Mouse (Mus musculus) embryonic fibroblast, embryonic 13.5 days (primary cell): ENCODE data around the gene Scube2.

Source experiments
- CTCF ChIP-seq: IDR thresholded peaks from 2 replicates; pipeline ENCODE4 v1.5.1; 2011; ENCODE audit warnings: mild to moderate bottlenecking, control low read depth, low read length, moderate library complexity, borderline replicate concordance; ENCODE audit not compliant: insufficient read depth
- POLR2A ChIP-seq: IDR thresholded peaks from 2 replicates; pipeline ENCODE4 v1.6.1; 2011; ENCODE audit warnings: low read depth, mild to moderate bottlenecking, control low read depth, low read length, moderate library complexity

DNA sequence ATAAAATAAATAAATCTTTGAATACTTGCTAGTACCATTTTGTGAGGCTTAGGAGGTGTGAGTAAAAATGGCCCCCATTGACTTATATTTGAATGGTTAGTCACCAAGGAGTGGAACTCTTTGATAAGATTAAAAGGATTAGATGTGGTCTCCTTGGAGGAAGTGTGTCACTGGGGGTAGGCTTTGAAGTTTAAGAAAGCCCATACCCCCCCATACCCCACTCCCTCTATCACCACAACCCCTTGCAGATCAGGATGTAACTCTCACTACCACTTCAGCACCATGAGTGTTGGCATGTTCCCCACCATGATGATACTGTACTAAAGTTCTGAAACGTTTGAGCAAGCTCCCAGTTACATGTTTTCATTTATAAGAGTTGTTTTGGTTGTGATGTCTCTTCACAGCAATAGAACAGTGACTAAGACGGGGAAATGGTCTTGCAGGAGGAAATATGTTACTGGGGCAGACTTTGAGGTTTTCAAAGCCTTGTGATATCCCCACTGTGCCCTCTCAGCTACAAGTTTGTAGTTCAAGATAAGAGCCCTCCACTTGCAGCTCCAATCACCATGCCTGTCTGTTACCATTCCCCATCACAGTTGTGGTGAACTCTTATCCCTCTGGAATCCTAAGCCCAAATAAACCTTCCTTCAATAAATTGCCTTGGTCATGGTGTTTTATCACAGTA, 96.6 kb downstream of the Scube2 start:
- no peak for TF ChIP-seq CTCF
- TF ChIP-seq POLR2A: no peak
